Mouse (Mus musculus): Measurements from ENCODE around the gene Ror1.

DNA sequence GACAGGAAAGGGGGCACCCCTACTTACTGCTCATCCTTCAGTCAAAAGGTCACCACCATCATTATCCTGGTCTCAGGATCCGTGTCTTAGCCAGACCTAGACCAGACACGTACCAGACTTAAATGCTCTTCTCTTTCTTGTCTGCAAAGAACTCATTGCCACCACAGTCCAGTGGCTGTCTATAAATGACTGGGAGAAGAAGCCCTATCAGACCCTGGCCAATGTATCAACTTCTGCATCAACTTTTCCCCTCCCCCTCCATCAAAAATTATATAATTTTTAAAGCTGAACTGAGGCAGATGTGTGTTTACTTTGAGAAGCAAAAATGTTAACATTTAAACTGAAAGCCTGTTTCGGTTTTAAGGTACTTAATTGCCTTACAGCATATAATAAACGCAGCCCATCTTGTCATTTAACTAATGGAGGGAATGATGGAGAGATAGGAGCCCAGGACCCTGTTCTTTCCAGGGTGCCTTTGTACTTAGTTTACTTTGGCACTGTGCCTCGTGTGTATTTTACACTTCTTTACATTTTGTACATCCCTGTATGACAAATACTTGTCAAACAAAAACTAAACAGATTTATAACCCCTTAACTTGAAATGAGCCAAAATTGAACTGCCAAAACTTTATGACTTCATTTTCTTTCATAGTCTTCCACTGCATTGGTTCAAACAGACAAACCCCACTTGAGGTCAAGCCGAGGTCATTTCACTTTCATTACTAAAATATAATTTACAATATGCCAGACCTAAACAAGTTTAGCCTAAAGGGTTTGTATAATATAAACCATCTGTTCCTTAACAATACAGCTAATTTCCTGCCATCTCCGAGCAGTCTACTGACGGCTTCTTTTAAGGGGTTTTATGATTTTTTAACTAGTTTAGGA is 339.9 kb downstream of the Ror1 start:
- TF ChIP-seq CTCF (IDR thresholded peaks at IDR 0.05; ENCODE audit: insufficient read depth, low read length) (no peak), POLR2A (IDR thresholded peaks at IDR 0.05; ENCODE audit: borderline replicate concordance, extremely low read depth, low read depth, low read length) (no peak)

All from lung, adult 2 months (tissue).